Comparison of ENCODE assay signal across 8 mouse cellular contexts in the genomic region with DNA sequence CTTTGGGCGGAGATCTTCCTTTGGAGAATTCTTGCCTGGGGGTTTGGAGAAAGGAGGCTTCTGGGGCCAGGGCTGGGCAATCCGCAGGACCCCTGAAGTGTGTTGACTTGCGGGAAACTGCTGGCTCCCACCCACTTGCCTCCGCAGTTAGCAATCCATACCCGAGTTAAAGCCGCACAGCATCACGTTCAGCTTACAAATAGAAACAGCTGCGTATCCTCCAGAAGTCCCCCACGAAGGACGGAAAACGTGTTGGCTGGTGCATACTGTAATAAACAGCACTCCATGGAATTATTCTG. TPM values are rescaled to one million over a fixed set of nuclear protein-coding genes. Genes with fewer than 3 reads are reported as not detected.
DNase-seq lines count a peak whose midpoint lies in the region; ATAC-seq and TF ChIP-seq lines count a peak whose summit lies in the region.

No protein-coding gene starts in this region.

- DNase-seq in lung, adult 2 months, result no peak
- DNase-seq in lung, postnatal 10 days, result no peak
- no peak for DNase-seq in thymus, postnatal 10 days (ENCODE audit: low spot score in 2 of 2)
- DNase-seq in urinary bladder, postnatal 14 days (ENCODE audit: low spot score), result no peak
- DNase-seq in right cerebral cortex, postnatal 36 days (ENCODE audit: low spot score in 2 of 2), result no peak

- H3K27ac ChIP-seq in embryonic facial prominence, embryonic 12.5 days, result peak overlapping the region; percentile 98
- peak overlapping the region; percentile 96 for H3K27ac ChIP-seq in intestine, embryonic 15.5 days
- H3K27ac ChIP-seq in neural tube, embryonic 13.5 days (replicated peaks), result peak overlapping the region; percentile 98

- no peaks in the 10 kb centered on the region for H3K36me3 ChIP-seq in embryonic facial prominence, embryonic 12.5 days
- H3K36me3 ChIP-seq in intestine, embryonic 15.5 days, result no peaks in the 10 kb centered on the region
- no peaks in the 10 kb centered on the region for H3K36me3 ChIP-seq in neural tube, embryonic 13.5 days

- peak overlapping the region; percentile 48 for H3K9ac ChIP-seq in embryonic facial prominence, embryonic 12.5 days
- peak overlapping the region; percentile 62 for H3K9ac ChIP-seq in intestine, embryonic 15.5 days
- H3K9ac ChIP-seq in neural tube, embryonic 13.5 days, result peak overlapping the region; percentile 83

- H3K4me1 ChIP-seq in lung, adult 2 months (ENCODE audit: control insufficient read depth, insufficient read depth, low read length), result peaks cover 17% of the 10 kb centered on the region
- H3K4me1 ChIP-seq in embryonic facial prominence, embryonic 12.5 days, result peaks cover 16% of the 10 kb centered on the region; the same call in 1 of the 2 replicates
- H3K4me1 ChIP-seq in intestine, embryonic 15.5 days (replicated peaks), result peaks cover 8% of the 10 kb centered on the region
- peaks cover 36% of the 10 kb centered on the region for H3K4me1 ChIP-seq in neural tube, embryonic 13.5 days (replicated peaks)

- no peak for TF ChIP-seq POLR2A in lung, adult 2 months (IDR thresholded peaks at IDR 0.05; ENCODE audit: borderline replicate concordance, extremely low read depth, low read depth, low read length)

- TF ChIP-seq CTCF in lung, adult 2 months (IDR thresholded peaks at IDR 0.05; ENCODE audit: insufficient read depth, low read length), result no peak

- H3K27me3 ChIP-seq in embryonic facial prominence, embryonic 12.5 days, result no peaks in the 10 kb centered on the region
- H3K27me3 ChIP-seq in intestine, embryonic 15.5 days (replicated peaks), result no peaks in the 10 kb centered on the region
- H3K27me3 ChIP-seq in neural tube, embryonic 13.5 days, result no peaks in the 10 kb centered on the region

- peak overlapping the region; percentile 89 for H3K4me2 ChIP-seq in embryonic facial prominence, embryonic 12.5 days (replicated peaks)
- H3K4me2 ChIP-seq in intestine, embryonic 15.5 days (replicated peaks), result peak overlapping the region; percentile 75
- peak overlapping the region; percentile 74 for H3K4me2 ChIP-seq in neural tube, embryonic 13.5 days

- H3K4me3 ChIP-seq in lung, adult 2 months (replicated peaks; ENCODE audit: extremely low read depth, low read depth, low read length), result peak overlapping the region; percentile 77
- H3K4me3 ChIP-seq in embryonic facial prominence, embryonic 12.5 days, result peak overlapping the region; percentile 87
- H3K4me3 ChIP-seq in intestine, embryonic 15.5 days (replicated peaks), result peak overlapping the region; percentile 86
- H3K4me3 ChIP-seq in neural tube, embryonic 13.5 days, result peak overlapping the region; percentile 98

- no peak for ATAC-seq in embryonic facial prominence, embryonic 12.5 days (ENCODE audit: insufficient number of reproducible peaks, insufficient read depth, low FRiP score, low TSS enrichment)
- no peak for ATAC-seq in intestine, embryonic 15.5 days
- no peak for ATAC-seq in neural tube, embryonic 13.5 days (ENCODE audit: low read depth)

- no peaks in the 10 kb centered on the region for H3K9me3 ChIP-seq in embryonic facial prominence, embryonic 12.5 days
- H3K9me3 ChIP-seq in intestine, embryonic 15.5 days, result no peaks in the 10 kb centered on the region
- no peaks in the 10 kb centered on the region for H3K9me3 ChIP-seq in neural tube, embryonic 13.5 days

- WGBS in lung, adult 2 months, result under 1% methylated on average over 11 of the region's 11 CpGs
- WGBS in embryonic facial prominence, embryonic 12.5 days, result under 1% methylated on average over 11 of the region's 11 CpGs
- WGBS in intestine, embryonic 15.5 days, result under 1% methylated on average over 11 of the region's 11 CpGs
- WGBS in neural tube, embryonic 13.5 days, result under 1% methylated on average over 11 of the region's 11 CpGs

RNA-seq across cellular contexts. Expression of a gene that starts 0.3 kb away (rescaled TPM):
- 55.1 and 60.5 TPM in 2 replicates for polyA plus RNA-seq in lung, adult 2 months (2012; rRNA removed)
- 63.0 and 65.7 TPM in 2 replicates for polyA plus RNA-seq in embryonic facial prominence, embryonic 12.5 days (2016; fragmentation: Nextera tagmentation; extraction: Ambion mirVana)
- 64.3 and 74.9 TPM in 2 replicates for polyA plus RNA-seq in intestine, embryonic 15.5 days (2015; fragmentation: Nextera tagmentation; extraction: Ambion mirVana)
- 55.2 and 57.7 TPM in 2 replicates for polyA plus RNA-seq in neural tube, embryonic 13.5 days (2015; fragmentation: Nextera tagmentation; extraction: Ambion mirVana)
